Mouse (Mus musculus): ENCODE measurements around the gene Lsm3.

Lsm3 gene

DNA sequence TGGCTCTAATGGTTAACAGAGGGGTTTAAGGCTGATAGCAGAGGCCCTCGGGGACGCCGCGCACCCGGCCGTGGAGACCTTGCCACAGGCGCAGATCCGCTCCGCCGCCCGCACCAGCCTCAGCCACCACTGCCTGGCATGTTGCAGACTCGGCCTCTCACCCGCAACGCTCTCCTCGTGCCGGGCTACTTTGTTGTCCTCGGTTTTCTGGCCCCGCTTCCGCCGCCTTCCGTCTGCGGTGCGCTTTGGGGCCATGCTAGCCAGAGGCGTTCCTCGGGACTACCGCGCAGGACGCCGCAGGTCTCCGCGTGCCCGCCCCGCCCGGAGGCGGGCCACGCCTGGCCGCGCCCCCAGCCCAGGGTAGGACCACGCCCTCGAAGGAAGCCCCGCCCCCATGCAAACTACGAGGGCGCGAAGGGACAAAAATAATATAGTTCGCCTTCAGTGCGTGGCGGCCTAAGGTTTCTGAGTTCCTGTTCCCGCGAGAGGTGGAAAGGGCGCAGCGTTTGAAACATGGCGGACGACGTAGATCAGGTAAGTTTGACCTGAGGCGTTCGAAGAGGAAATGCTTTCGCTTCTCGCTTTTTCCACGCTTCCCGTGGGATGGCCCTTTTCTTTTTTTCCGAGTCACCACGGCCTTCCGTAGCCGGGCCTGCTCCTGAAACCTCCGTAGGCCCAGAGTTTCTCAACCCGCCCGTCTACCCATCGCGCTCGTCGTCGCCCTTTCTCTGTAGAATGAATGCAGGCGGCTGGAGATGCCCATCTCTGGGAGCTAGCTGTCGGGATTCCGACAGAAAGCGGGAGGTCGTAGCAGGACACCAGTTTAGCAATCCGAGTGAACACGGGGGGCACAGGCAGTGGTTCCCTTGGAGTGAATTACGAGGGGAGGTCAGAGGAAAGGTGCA lies at the start of gene Lsm3, which contains the start of gene Xpc:
TSS of gene Lsm3 (plus strand) at position 384 of the 905 bp plus-strand sequence.
TSS of gene Xpc (minus strand) at position 344 of the 905 bp plus-strand sequence.
- peak; percentile 56 for DNase-seq (ENCODE audit: extremely low read depth, low read depth, low spot score)

DNA sequence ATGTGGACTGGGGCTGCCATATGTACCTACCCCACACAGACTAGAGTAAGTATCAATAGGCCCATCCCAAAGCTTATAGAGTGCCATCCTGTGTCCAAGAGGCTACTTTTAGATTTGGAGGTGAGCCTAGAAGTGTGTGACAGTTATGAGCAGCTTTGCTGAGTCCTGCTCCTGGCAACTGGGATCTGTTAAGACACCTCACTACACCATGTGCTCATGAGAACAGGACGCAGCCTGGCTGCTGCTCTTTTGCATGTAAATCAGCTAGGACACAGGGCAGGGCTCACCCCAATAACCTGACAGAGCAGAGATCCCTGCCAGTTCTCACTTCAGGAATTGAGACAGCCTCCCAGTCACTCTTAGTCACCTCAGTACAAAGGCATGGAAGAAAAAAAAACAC lies 48.6 kb upstream of the Lsm3 start:
- DNase-seq (ENCODE audit: extremely low read depth, low read depth, low spot score): no peak

DNA sequence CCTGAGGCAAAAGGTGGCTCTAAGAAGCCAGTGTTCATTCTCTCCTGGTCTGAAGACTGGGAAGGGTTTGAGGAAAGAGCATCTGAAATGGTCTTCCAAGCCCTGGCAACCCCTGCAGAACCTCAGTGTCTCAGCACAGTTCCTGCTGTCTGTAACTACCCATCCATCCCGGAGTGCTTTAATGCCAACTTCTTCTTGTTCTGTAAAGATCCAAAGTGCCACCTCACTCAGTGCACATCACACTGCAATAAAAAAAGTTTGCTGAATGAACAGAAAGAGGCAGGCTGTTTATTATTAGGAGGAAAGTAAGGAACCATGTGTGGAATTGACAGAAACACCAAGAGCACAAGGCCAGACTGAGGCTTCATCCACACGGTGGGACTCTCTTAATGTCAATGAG lies 45.0 kb upstream of the Lsm3 start:
- DNase-seq (ENCODE audit: extremely low read depth, low read depth, low spot score): no peak

DNA sequence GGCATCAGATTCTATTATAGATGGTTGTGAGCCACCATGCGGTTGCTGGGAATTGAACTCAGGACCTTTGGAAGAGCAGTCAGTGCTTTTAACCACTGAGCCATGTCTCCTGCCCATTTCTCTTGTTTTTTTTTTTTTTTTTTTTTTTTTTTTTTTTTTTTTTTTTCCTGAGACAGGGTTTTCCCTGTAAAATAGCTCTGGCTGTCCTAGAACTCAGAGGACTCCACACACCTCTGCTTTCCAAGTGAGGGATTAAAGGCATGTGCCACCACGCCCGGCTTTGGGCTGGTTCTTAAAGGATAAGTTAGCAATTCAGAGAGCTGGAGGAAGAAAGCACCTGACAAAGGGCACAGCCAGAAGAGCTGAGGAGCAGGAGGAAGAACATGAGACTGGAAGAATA lies 44.3 kb upstream of the Lsm3 start:
- DNase-seq (ENCODE audit: extremely low read depth, low read depth, low spot score): peak; percentile 34

DNA sequence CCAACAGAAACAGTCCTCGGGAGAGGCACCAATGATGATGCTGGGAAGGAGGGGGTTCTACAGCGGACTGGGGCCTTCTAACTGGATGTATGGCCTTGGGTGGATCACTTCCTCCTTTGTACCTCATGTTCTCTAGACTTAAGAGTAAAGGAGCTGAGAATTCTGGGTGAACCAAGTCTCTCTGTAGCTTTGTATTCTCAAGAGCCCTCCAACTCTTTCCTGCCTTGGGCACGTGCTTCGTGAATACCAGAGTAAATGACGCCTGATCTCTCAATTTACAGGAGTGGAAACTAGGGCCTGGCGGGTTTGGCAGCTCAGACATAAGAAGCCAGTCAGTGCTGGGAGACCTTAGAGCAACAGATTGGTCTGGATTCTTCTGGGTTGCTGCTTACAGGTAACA lies 43.4 kb upstream of the Lsm3 start:
- DNase-seq (ENCODE audit: extremely low read depth, low read depth, low spot score): no peak

DNA sequence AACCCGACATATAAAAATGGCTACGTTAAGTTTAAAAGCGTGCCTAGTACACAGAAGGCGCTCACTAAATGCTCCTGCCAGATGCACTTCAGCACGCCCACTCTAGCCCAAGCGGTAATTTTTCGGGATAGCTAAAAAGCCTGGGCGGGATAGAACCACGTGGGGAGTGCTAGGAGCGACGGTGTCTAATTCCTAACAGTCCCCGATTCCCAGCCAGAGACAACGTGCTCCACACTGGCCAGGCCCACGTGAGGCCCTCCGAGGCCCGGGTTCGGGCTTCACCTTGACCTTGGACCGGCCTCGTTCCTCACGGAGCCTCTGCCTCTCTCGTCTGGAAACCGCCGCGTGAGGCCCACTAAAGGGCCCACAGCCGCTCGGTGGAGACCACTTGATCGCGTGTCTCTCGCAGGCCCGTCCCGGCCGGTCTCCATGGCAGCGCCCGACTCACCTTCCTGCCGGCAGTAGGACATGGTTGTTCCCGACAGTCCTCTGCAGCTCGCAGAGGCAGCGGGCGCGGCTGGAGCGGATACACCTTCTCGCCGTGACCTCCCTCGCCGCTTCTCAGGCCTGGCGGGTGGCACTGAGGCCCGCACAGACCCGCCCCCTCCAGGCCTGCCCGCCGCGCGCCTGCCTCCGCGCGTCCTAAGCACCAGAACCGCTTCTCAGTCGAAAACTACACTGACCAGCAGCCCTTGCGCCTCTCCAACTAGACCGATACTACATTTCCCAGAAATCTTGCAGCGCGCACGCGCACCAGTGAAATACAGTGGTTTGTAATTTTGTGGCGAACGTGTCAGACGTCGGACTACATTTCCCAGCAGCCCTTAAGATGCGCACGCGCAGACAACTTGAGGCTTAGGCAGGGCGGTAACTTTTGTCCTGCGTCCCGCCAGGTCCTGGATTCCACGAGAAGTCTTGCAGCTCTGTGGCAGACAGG lies 42.6 kb upstream of the Lsm3 start, which contains the start of the genes Chchd4 and Tmem43:
TSS of gene Chchd4 (minus strand) at position 679 of the 937 bp plus-strand sequence.
TSS of gene Tmem43 (plus strand) at position 836 of the 937 bp plus-strand sequence.
- peak; percentile 96 for DNase-seq (ENCODE audit: extremely low read depth, low read depth, low spot score)

DNA sequence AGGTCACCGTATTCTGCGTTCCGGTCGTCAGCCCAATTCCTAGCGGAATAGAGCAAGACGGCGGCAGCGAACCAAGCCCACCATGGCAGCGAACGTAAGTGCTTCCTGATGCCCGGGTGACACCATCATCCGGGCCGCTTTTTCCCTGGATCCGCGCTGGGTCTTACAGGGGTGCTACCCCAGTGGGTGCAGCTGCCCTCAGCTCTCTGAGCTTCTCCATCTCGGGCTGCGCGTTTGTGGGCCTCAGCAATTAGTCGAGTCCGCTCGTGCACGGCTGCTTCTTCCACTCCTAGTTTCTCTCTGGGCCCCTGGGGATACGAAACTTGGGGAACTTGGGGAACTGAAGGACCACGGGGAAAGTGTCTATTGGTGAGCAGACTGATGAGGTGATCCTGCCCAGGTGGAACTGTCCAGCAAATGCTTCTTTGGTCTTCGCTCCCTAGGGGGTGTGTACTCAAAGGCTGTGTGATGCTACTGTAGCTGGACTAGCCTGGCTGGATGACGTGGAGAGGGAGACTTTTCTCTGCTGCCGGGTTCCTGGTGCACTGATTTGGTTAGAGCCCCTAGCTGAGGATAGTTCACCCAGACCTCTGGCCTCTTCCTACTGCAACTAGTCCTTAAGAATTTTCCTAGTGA lies 41.8 kb upstream of the Lsm3 start:
- no peak for DNase-seq (ENCODE audit: extremely low read depth, low read depth, low spot score)

DNA sequence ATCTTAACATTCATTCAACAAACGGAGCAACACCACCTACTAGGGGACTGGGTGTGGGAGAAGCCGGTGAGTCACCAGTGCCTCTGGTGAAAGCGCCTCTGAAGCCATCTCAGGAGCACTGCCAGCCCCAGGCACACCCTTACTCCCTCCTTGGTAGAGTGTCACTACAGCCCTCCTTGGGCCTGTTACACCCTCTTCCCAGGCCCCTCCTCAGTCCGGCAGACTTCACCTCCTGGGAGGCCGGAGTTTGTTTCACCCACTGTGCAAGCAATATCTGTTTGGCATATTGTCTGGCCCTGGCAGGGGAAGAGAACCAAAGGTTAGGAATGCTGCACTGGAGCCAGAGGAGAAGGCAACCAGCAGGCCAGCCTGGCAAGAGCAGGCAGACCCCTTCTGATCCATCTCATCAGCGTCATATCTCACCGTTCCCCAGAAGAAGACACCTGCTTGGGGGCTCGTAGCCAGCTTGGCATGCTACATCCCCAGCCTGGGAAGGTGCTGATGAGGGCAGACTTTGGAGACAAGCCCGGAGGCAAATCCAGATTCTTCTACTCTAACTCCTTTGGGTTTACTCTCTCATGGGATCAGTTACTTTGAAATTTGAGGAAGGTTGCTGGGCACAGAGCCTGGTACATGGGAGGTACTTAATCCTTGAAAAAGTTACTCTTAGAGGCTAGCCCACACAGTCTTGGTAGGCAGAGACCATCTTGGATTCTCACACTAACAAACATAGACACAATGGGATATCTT lies 41.1 kb upstream of the Lsm3 start:
- DNase-seq (ENCODE audit: extremely low read depth, low read depth, low spot score): no peak

DNA sequence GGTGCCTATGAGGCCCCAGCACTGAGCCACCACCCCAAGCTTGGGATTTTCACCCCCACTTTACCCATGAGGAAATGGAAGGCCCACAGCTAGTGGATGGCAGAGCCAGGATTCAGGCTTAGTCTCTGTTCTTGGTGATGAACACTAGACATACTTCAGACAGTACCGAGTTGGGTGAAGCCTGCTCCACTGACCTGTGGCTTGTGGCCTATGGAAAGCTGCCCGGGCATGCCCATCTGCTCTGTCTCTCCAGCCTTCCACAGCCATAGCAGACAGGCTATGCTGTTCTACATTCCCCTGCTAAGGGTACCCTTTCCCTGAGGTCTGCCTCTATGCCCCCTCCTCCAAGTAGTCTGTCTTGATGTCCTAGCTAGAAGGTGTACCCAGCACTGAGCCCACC lies 39.2 kb upstream of the Lsm3 start:
- DNase-seq (ENCODE audit: extremely low read depth, low read depth, low spot score): no peak

DNA sequence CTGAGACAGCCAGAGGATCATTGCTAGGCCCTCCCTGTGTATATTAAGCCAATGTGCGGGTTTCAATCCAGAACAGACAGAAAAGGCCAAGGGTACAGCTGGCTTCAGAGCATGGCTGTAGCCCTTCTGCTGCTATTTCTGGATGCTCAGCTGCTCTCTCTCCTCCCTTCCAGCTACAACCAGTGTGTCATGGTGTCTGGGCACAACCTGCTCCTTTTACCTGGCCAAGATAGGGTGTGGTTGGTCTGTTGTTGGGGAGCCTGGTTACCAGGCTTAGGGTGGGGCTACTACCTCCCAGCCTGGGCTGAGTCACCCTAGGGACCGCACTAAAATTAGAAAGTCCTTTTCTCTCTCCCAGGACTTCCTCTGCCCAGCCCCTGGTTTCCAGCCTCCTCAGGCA lies 32.4 kb upstream of the Lsm3 start:
- no peak for DNase-seq (ENCODE audit: extremely low read depth, low read depth, low spot score)

DNA sequence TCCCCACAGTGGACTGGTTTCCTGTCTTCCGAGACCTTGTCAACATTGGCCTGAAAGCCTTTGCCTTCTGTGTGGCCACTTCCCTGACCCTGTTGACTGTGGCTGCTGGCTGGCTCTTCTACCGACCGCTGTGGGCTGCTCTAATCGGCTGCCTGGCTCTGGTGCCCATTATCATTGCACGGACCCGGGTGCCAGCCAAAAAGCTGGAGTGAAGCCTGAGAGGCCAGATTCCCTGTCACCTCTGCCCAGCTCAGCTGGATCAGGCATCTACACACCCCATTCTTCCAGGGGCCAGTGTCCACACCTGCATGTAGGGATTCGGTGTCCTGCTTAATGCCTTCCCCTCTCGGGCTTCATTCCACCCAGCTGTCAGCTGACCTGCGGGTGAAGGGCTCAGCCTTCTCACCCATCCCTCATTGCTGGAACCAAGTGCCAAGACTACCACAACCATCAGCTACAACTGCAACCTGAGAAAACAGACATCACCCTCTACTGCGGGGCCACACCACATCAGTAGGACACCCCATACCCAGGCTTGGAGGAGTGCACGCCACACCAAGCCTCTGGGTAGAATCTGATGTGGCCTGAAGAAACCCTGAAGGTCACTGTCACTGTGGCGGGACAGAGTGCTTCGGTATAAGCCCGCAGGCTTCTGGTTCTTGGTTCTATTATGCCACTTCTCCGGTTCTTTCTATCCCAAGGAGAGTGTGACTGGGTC lies 28.8 kb upstream of the Lsm3 start:
- no peak for DNase-seq (ENCODE audit: extremely low read depth, low read depth, low spot score)

DNA sequence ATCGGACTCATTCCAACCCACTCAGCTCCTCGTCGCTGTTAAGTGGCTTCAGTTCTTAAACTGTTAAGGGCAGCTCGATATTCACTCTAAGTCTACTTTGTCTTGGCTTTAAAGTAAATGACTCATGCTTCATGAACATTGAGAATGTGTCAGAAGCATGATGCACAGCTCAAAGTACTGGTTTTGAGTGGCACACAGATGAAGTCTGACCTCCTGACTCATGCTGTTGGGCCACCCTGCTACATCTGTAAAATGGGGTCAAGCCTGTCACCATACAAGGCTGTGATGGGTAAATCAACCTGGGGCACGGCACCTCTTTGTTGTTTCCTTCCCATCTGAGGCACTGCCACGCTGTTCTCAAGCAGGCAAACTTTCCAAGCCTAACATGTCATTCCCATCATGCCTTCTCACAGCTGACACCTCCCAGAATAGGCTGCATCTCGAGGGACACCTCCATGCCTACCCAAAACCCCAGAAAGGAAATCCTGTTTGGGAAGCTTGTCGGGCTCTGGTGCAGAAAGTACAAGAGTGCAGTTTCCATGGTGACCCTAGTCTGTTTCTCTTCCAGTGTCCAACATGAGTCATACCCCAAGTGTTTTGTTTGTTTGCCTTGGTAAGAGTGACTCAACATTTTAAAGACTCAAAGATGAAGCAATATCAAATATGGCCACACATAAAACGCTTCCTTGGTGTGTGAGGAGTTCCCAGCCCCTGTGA lies 27.1 kb upstream of the Lsm3 start:
- DNase-seq (ENCODE audit: extremely low read depth, low read depth, low spot score): no peak

DNA sequence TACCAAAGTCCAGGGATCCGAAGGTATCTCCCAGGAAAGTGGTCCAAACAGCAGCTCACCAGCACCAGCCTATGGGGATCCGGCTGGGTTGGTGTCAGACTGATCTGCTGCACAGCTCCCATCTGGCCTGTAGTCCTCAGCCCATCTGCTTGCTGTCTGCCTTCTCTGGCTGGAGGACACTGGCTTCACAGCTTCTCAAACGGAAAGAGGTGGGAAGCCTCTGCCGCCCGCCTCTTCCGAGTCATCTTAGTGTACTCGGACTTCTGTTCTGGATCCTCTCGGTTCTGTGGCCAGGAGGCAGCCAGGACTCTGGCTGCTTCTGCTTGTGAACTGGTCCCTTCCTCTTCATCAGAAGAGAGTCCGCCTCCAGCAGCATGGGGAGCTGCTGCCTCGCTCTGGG lies 25.9 kb upstream of the Lsm3 start:
- no peak for DNase-seq (ENCODE audit: extremely low read depth, low read depth, low spot score)

DNA sequence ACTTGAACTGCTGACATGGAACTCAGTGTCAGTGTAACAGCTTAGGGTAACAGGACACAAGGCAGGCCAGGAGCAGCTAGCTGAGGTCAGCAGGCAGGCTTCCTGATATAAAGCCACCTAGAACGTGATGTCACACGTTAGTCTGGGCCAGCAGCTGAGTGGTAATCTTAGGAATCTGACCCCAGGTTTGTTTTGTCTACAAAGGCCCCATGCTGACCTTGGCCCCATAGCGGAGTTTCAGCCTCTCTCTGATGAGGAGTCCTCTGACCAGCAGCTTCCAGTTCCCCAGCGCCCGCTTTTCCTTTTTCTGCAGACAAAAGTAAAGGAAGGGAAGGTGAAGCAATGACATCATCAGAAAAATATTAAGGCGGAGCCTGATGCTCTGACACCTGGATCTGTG lies 24.7 kb upstream of the Lsm3 start:
- DNase-seq (ENCODE audit: extremely low read depth, low read depth, low spot score): no peak

DNA sequence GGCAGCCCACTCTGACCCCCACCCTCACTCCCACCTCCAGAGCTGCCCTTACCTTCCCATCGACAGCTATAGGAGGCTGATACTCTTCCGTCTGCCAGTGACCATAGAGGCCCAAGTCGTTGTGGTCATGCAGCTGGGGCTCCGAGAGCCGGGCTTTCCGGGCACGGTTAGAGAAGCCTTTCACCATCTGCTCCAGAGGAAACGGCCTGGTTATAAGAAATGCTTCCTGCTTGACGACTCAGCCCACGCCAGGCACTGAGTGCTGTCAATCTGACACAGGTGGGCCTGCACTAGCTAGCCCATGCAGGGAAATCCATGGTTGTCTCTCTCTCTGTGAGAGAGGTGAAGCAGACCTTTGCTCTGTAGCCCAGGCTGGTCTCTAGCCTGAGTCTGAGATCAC lies 22.7 kb upstream of the Lsm3 start:
- no peak for DNase-seq (ENCODE audit: extremely low read depth, low read depth, low spot score)

DNA sequence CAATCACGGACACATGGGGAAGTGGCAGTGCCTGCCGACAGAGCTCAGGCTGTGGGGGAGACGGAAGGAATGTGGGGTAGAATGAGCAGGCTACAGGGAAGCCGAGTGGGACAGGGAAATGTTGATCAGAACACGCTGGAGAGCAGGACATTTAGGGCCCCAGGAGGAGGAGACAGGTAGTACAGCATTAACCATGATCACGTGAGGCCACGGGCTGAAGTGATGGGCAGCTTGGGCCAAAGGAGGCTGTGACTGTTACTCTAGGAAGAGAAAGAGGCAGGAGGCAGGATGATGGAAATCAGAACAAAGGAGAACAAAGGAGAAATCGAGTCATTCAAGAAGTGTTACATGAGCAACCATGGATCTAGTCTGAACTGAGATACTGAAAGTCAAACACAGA lies 21.2 kb upstream of the Lsm3 start:
- no peak for DNase-seq (ENCODE audit: extremely low read depth, low read depth, low spot score)

DNA sequence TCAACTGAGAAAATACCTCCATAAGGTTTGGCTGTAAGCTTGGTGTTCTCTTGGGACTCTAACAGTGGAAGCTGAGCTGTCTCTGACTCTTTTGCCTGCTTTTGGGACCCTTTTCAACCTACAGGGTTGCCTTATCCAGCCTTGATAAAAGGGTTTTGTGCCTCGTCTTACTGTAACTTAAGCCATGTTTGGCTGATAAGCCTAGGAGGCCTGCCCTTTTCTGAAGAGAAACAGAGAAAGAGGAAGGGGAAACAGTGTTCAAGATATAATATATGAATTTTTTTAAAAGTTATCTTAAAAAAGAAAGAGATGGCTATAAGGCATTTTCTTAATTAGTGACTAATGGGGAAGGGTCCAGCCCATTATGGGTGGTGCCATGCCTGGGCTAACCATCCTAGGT lies 12.4 kb upstream of the Lsm3 start:
- DNase-seq (ENCODE audit: extremely low read depth, low read depth, low spot score): no peak

DNA sequence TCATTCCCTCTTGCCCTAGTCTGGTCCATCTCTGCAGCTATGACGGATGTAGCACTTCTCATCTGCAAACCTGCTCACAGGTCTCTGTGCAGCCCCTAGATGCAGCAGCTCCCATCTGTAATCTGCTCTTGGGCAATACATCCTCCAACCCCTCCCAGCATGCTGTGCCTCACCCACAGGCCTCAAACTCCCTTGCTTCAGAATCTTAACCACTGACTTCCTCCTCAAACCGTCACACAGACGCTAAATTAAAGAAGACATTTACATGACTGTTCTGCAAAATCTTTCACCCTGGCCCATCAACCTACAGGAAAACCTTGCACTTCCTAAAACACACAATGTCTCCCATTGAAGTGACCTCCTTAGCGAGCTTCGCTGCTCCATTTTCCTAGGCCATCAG lies 9.7 kb upstream of the Lsm3 start:
- no peak for DNase-seq (ENCODE audit: extremely low read depth, low read depth, low spot score)

DNA sequence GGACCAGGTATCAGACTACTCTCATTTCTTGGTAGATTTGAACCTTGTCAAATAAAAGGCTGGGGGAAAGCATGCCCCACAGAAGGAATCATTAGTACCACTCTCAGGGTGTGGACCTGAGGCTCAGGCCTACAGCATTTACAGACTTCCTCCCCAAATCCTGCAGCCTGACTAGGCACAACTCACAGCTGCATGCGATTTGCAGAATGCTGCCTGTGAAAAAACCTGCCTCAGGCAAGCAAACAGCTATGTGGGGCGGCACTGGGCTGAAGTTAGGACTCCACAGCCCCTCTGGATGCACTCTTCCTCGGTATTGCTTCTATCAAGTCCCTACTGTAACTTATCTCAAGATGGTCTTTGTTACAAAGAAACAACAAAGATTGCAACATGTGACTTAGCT lies 7.7 kb upstream of the Lsm3 start:
- DNase-seq (ENCODE audit: extremely low read depth, low read depth, low spot score): no peak
